Mouse (Mus musculus) MEL (cell line): ENCODE measurements around the gene Grk2. TPM values are rescaled to one million over a fixed set of nuclear protein-coding genes. Genes with fewer than 3 reads are reported as not detected.

ENCODE experiments used
- DNase-seq: peaks from one replicate; pipeline ENCODE4 v3.0.0; 2011; ENCODE audit warnings: low read depth, low spot score
- H3K27ac ChIP-seq: 2 replicates; pipeline ENCODE4 v1.5.1; 2012; ENCODE audit warnings: low read depth, mild to moderate bottlenecking, control low read depth, low read length, moderate library complexity; ENCODE audit not compliant: control insufficient read depth
- H3K27me3 ChIP-seq, 2 experiments: fragments of 150-350 bp in 1 of 2; sonication (generic) in 1 of 2; 2 replicates each; pipeline ENCODE4 v1.6.1; 2012; ENCODE audit warnings: low read length in 2 of 2, mild to moderate bottlenecking in 2 of 2, improper control_type of control experiment in 1 of 2, moderate library complexity in 1 of 2; ENCODE audit not compliant: insufficient read depth in 2 of 2, control insufficient read depth in 1 of 2
- H3K36me3 ChIP-seq, 2 experiments: 2 replicates each; pipeline ENCODE4 v1.6.1; 2012 to 2014; ENCODE audit warnings: low read length in 2 of 2, improper control_type of control experiment in 1 of 2, inconsistent platforms in 1 of 2, mild to moderate bottlenecking in 1 of 2; ENCODE audit not compliant: insufficient read depth in 2 of 2, control insufficient read depth in 1 of 2
- H3K4me1 ChIP-seq, 2 experiments: fragments of 150-350 bp in 1 of 2; sonication (generic) in 1 of 2; 2 replicates each; pipeline ENCODE4 v1.6.1; 2012; ENCODE audit warnings: low read length in 2 of 2, improper control_type of control experiment in 1 of 2, mild to moderate bottlenecking in 1 of 2; ENCODE audit not compliant: insufficient read depth in 2 of 2, control insufficient read depth in 1 of 2
- H3K4me3 ChIP-seq, 2 experiments: fragments of 150-350 bp in 1 of 2; sonication (generic) in 1 of 2; 2 replicates each; pipeline ENCODE4 v1.5.1; 2012; ENCODE audit warnings: low read depth in 2 of 2, low read length in 2 of 2, mild to moderate bottlenecking in 2 of 2, moderate library complexity in 2 of 2, control low read depth in 1 of 2, improper control_type of control experiment in 1 of 2; ENCODE audit not compliant: control insufficient read depth in 1 of 2, insufficient read depth in 1 of 2
- H3K79me2 ChIP-seq: 2 replicates; pipeline ENCODE4 v1.6.1; 2012; ENCODE audit warnings: mild to moderate bottlenecking, low read length, moderate library complexity; ENCODE audit not compliant: control insufficient read depth, poor library complexity, insufficient read depth
- H3K9ac ChIP-seq: 2 replicates; pipeline ENCODE4 v1.6.1; 2012; ENCODE audit warnings: low read depth, mild to moderate bottlenecking, control low read depth, low read length, moderate library complexity; ENCODE audit not compliant: control insufficient read depth, poor library complexity, severe bottlenecking
- H3K9me3 ChIP-seq: fragments of 150-350 bp; sonication (generic); replicated peaks from 2 replicates; pipeline ENCODE4 v1.6.1; 2012; ENCODE audit warnings: mild to moderate bottlenecking, low read length, improper control_type of control experiment, moderate library complexity; ENCODE audit not compliant: insufficient read depth
- BHLHE40 ChIP-seq: IDR thresholded peaks from 2 replicates; pipeline ENCODE4 v1.6.1; 2012; ENCODE audit warnings: low read depth, mild to moderate bottlenecking, inconsistent platforms, low read length, improper control_type of control experiment, borderline replicate concordance
- CHD2 ChIP-seq: IDR thresholded peaks from 2 replicates; pipeline ENCODE4 v1.6.1; 2011; ENCODE audit warnings: low read length, improper control_type of control experiment
- CTCF ChIP-seq, 3 experiments: IDR thresholded peaks in 2 of 3; conservative IDR thresholded peaks in 1 of 3; 2 replicates each; pipeline ENCODE4 v1.5.1; 2011 to 2012; ENCODE audit warnings: low read length in 3 of 3, low read depth in 2 of 3, mild to moderate bottlenecking in 2 of 3, improper control_type of control experiment in 1 of 3, inconsistent platforms in 1 of 3, mixed read lengths in 1 of 3, moderate library complexity in 1 of 3; ENCODE audit not compliant: control insufficient read depth in 1 of 3, insufficient read depth in 1 of 3, poor library complexity in 1 of 3, severe bottlenecking in 1 of 3
- E2F4 ChIP-seq: IDR thresholded peaks from 2 replicates; pipeline ENCODE4 v1.6.1; 2011; ENCODE audit warnings: low read depth, low read length, improper control_type of control experiment, borderline replicate concordance
- ETS1 ChIP-seq: IDR thresholded peaks from 2 replicates; pipeline ENCODE4 v1.6.1; 2012; ENCODE audit warnings: low read depth, mild to moderate bottlenecking, inconsistent platforms, low read length, improper control_type of control experiment, moderate library complexity
- GABPA ChIP-seq: IDR thresholded peaks from 2 replicates; pipeline ENCODE4 v1.6.1; 2012; ENCODE audit warnings: low read depth, mild to moderate bottlenecking, inconsistent platforms, low read length, improper control_type of control experiment, moderate library complexity
- GATA1 ChIP-seq: IDR thresholded peaks from 2 replicates; pipeline ENCODE4 v1.6.1; 2011; ENCODE audit warnings: low read depth, low read length, improper control_type of control experiment
- HCFC1 ChIP-seq: IDR thresholded peaks from 2 replicates; pipeline ENCODE4 v1.6.1; 2012; ENCODE audit warnings: low read depth, mild to moderate bottlenecking, inconsistent platforms, low read length, improper control_type of control experiment, moderate library complexity
- JUND ChIP-seq: IDR thresholded peaks from 2 replicates; pipeline ENCODE4 v1.6.1; 2011; ENCODE audit warnings: low read depth, mild to moderate bottlenecking, improper control_type of control experiment, low read length
- KAT2A ChIP-seq: conservative IDR thresholded peaks from 2 replicates; pipeline ENCODE4 v1.6.1; 2012; ENCODE audit warnings: low read depth, low read length, improper control_type of control experiment, inconsistent platforms
- MAFK ChIP-seq: IDR thresholded peaks from 2 replicates; pipeline ENCODE4 v1.6.1; 2011; ENCODE audit warnings: low read depth, mild to moderate bottlenecking, low read length, improper control_type of control experiment, borderline replicate concordance
- MEF2A ChIP-seq: IDR thresholded peaks from 2 replicates; pipeline ENCODE4 v1.6.1; 2014; ENCODE audit warnings: low read depth, mild to moderate bottlenecking, inconsistent platforms, low read length, improper control_type of control experiment; ENCODE audit not compliant: poor library complexity, insufficient replicate concordance, severe bottlenecking; ENCODE audit errors: extremely low read depth
- MXI1 ChIP-seq: IDR thresholded peaks from 2 replicates; pipeline ENCODE4 v1.6.1; 2011; ENCODE audit warnings: mild to moderate bottlenecking, low read depth, low read length, improper control_type of control experiment
- MYB ChIP-seq: IDR thresholded peaks from 2 replicates; pipeline ENCODE4 v1.6.1; 2011; ENCODE audit warnings: mild to moderate bottlenecking, low read depth, low read length, improper control_type of control experiment
- NELFE ChIP-seq: IDR thresholded peaks from 2 replicates; pipeline ENCODE4 v1.6.1; 2011; ENCODE audit warnings: low read depth, low read length, improper control_type of control experiment
- NRF1 ChIP-seq: IDR thresholded peaks from 2 replicates; pipeline ENCODE4 v1.6.1; 2014; ENCODE audit warnings: low read depth, mild to moderate bottlenecking, inconsistent platforms, low read length, improper control_type of control experiment, moderate library complexity; ENCODE audit not compliant: poor library complexity, insufficient read depth, severe bottlenecking
- POLR2A ChIP-seq, 2 experiments: IDR thresholded peaks; 2 replicates each; pipeline ENCODE4 v1.6.1; 2011 to 2012; ENCODE audit warnings: low read length in 2 of 2, mild to moderate bottlenecking in 2 of 2, control low read depth in 1 of 2, improper control_type of control experiment in 1 of 2, low read depth in 1 of 2, moderate library complexity in 1 of 2; ENCODE audit not compliant: control insufficient read depth in 1 of 2, insufficient read depth in 1 of 2, poor library complexity in 1 of 2
- POLR2AphosphoS2 ChIP-seq: IDR thresholded peaks from 2 replicates; pipeline ENCODE4 v1.6.1; 2011; ENCODE audit warnings: low read length, improper control_type of control experiment
- POLR2AphosphoS5 ChIP-seq: IDR thresholded peaks from 2 replicates; pipeline ENCODE4 v1.6.1; 2012; ENCODE audit warnings: low read depth, borderline replicate concordance, mild to moderate bottlenecking, inconsistent platforms, low read length, moderate library complexity, mixed read lengths
- RAD21 ChIP-seq: IDR thresholded peaks from 2 replicates; pipeline ENCODE4 v1.6.1; 2011; ENCODE audit warnings: mild to moderate bottlenecking, low read depth, low read length, improper control_type of control experiment
- RCOR1 ChIP-seq: IDR thresholded peaks from 2 replicates; pipeline ENCODE4 v1.6.1; 2012; ENCODE audit warnings: low read depth, mild to moderate bottlenecking, inconsistent platforms, low read length, improper control_type of control experiment
- SIN3A ChIP-seq: IDR thresholded peaks from 2 replicates; pipeline ENCODE4 v1.6.1; 2012; ENCODE audit warnings: low read length, improper control_type of control experiment, inconsistent platforms
- SMC3 ChIP-seq: IDR thresholded peaks from 2 replicates; pipeline ENCODE4 v1.6.1; 2011; ENCODE audit warnings: low read depth, low read length, improper control_type of control experiment
- TCF12 ChIP-seq: IDR thresholded peaks from 2 replicates; pipeline ENCODE4 v1.6.1; 2014; ENCODE audit warnings: low read depth, mild to moderate bottlenecking, inconsistent platforms, low read length, improper control_type of control experiment, moderate library complexity
- USF1 ChIP-seq: IDR thresholded peaks from 2 replicates; pipeline ENCODE4 v1.6.1; 2014; ENCODE audit warnings: low read depth, mild to moderate bottlenecking, inconsistent platforms, low read length, improper control_type of control experiment, moderate library complexity
- USF2 ChIP-seq, 2 experiments: IDR thresholded peaks; 2 replicates each; pipeline ENCODE4 v1.6.1; 2011 to 2012; ENCODE audit warnings: improper control_type of control experiment in 2 of 2, low read length in 2 of 2, borderline replicate concordance in 1 of 2, inconsistent platforms in 1 of 2, low read depth in 1 of 2, mild to moderate bottlenecking in 1 of 2; ENCODE audit not compliant: insufficient read depth in 1 of 2
- ZC3H11A ChIP-seq: IDR thresholded peaks from 2 replicates; pipeline ENCODE4 v1.6.1; 2012; ENCODE audit warnings: low read depth, mild to moderate bottlenecking, inconsistent platforms, low read length, improper control_type of control experiment
- polyA plus RNA-seq, 2 experiments: library from polyadenylated mRNA; stranded (reverse) in 1 of 2; unstranded in 1 of 2; fragments of >175 nt in 1 of 2; fragments of >200 nt in 1 of 2; gene quantifications; 2 replicates each; pipeline versions ENCODE4 v1.2.1 to v1.2.4; 2012; ENCODE audit warnings: low replicate concordance in 2 of 2, low read depth in 1 of 2; ENCODE audit not compliant: insufficient read length in 2 of 2, insufficient read depth in 1 of 2, missing spikeins in 1 of 2
- total RNA-seq: library from RNA; depleted of rRNA; stranded (reverse); fragments of 300-350 nt; gene quantifications from 2 replicates; pipeline ENCODE4 v1.2.3, GENCODE M21; 2012

Gene Grk2
- total and polyA plus RNA-seq, 3 experiments: 75.2 to 105 TPM; not detected in 1

- H3K4me1 ChIP-seq: peaks cover 24 to 64% of the 10 kb centered on the region in 2 experiments
- no peaks in the 10 kb centered on the region for H3K9me3 ChIP-seq
- TF ChIP-seq RCOR1 (no peak), SIN3A (no peak), POLR2A (IDR thresholded peaks at IDR 0.05; ENCODE audit: control insufficient read depth in 1 of 2, insufficient read depth in 1 of 2, low read depth in 1 of 2, low read length in 2 of 2, poor library complexity in 1 of 2) (no peak), MAFK (no peak), BHLHE40 (no peak), ZC3H11A (no peak), GATA1 (no peak), MXI1 (no peak), MYB (no peak), USF2 (IDR thresholded peaks at IDR 0.05; ENCODE audit: borderline replicate concordance in 1 of 2, insufficient read depth in 1 of 2, low read depth in 1 of 2, low read length in 2 of 2) (no peak), TCF12 (no peak), POLR2AphosphoS2 (no peak), SMC3 (no peak), MEF2A (no peak), KAT2A (no peak), NRF1 (no peak), ETS1 (no peak), RAD21 (no peak), CHD2 (no peak)
- H3K9ac ChIP-seq: peak overlapping the region; percentile 39; the same call in 1 of the 2 replicates
- H3K27ac ChIP-seq: peak overlapping the region; percentile 77
- peaks cover 72% of the 10 kb centered on the region for H3K79me2 ChIP-seq
- H3K27me3 ChIP-seq: no peaks in the 10 kb centered on the region
- no peak for DNase-seq
- H3K36me3 ChIP-seq: peaks cover 0 to 49% of the 10 kb centered on the region in 2 experiments; a peak in 2 of 4 replicates
- H3K4me3 ChIP-seq: no peak overlapping the region
Observed at GRCm38 (mm10) chr19:4299126-4299525, 6.9 kb downstream of the Grk2 start.

DNA sequence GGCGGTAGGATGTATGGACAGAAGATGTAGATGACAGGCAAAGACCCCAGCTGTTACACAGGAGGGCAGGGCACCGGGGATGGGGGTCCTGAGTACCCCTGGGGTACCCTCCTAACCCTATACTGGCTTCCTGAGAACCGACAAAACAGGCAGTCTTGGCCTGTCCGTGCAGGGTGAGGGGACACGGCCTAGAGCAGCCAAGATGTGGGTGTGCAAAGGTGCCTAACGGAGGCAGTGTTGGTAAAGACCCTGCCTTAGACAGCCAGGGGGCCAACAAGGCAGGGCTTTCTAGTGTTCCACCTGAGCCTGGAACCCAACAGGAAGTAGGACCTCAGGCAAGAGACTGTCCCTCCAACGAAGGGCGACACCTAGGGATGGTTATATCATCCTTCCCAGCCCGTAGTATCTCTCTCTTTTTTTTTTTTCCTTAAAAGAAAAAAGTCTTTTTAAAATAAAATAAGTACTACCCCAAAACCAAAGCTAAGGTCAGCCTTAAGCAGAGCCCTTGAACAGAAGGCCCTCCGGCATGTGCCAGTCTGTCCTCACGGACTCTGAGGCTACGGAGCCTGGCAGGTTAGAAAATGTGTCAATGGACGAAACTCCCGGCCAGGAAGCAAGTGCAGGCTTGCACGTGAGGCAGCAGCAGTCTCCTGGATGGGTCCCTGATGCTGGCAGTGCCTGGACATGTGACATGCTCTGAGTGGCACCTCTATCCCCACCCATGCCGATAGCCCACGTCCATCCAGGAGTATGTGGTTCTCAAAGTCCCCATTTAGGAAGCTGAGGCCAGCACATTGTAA lies 7.5 kb downstream of the Grk2 start:
- no peak for DNase-seq
- no peaks in the 10 kb centered on the region for H3K9me3 ChIP-seq
- TF ChIP-seq POLR2AphosphoS2 (no peak), USF1 (no peak), POLR2AphosphoS5 (no peak), NELFE (no peak), POLR2A (IDR thresholded peaks at IDR 0.05; ENCODE audit: control insufficient read depth in 1 of 2, insufficient read depth in 1 of 2, low read depth in 1 of 2, low read length in 2 of 2, poor library complexity in 1 of 2) (no peak), CTCF (IDR thresholded peaks at IDR 0.05 in 2 of 3, conservative IDR thresholded peaks at IDR 0.05 in 1 of 3; ENCODE audit: control insufficient read depth in 1 of 3, insufficient read depth in 1 of 3, low read depth in 2 of 3, low read length in 3 of 3, poor library complexity in 1 of 3, severe bottlenecking in 1 of 3) (no peak), TCF12 (no peak), GABPA (no peak), BHLHE40 (no peak), SIN3A (no peak), KAT2A (no peak), E2F4 (no peak), MAFK (no peak), HCFC1 (no peak), JUND (no peak)
- H3K27ac ChIP-seq: no peak overlapping the region; the same call in 1 of the 2 replicates
- H3K4me3 ChIP-seq: no peak overlapping the region
- H3K4me1 ChIP-seq: peaks cover 24 to 64% of the 10 kb centered on the region in 2 experiments
- no peaks in the 10 kb centered on the region for H3K27me3 ChIP-seq
- no peak overlapping the region for H3K9ac ChIP-seq
- peaks cover 67% of the 10 kb centered on the region for H3K79me2 ChIP-seq
- peaks cover 0 to 49% of the 10 kb centered on the region in 2 experiments; a peak in 2 of 4 replicates for H3K36me3 ChIP-seq
